Mouse (Mus musculus): Measurements from ENCODE around the gene Dhx32.

GRCm38 (mm10) chr7:133765849-133766243 lies 16.7 kb downstream of the Dhx32 start:
- TF ChIP-seq CTCF (IDR thresholded peaks at IDR 0.05) (no peak), EP300 (IDR thresholded peaks at IDR 0.05) (no peak)
